Mouse (Mus musculus) testis, adult 2 months (tissue): ENCODE measurements at regions not wholly inside any gene's neighbourhood (a gene's known extent, or its start where the extent isn't known, plus 50 kb on each side); places are given as distances from the start of the nearest gene placed in this dataset.

Experiments used
- CTCF ChIP-seq: fragments of 200-500 bp; IDR thresholded peaks from 2 replicates; pipeline ENCODE4 v1.5.1; 2012; ENCODE audit warnings: low read depth, mild to moderate bottlenecking, inconsistent platforms, low read length, moderate library complexity; ENCODE audit not compliant: control insufficient read depth, insufficient read depth, insufficient replicate concordance
- POLR2A ChIP-seq: fragments of 200-500 bp; IDR thresholded peaks from 2 replicates; pipeline ENCODE4 v1.6.1; 2012; ENCODE audit warnings: low read depth, mild to moderate bottlenecking, inconsistent platforms, low read length, moderate library complexity; ENCODE audit not compliant: control insufficient read depth

- TF ChIP-seq CTCF (no peak), POLR2A (no peak)
These were observed 62.5 kb downstream of the Snrpe start for GRCm38 (mm10) chr1:133547541-133547940.
